Mouse (Mus musculus) liver, postnatal 0 days (tissue): ENCODE results near the gene Brms1l. TPM values are rescaled to one million over a fixed set of nuclear protein-coding genes. Genes with fewer than 3 reads are reported as not detected.
A peak's percentile ranks its signal among the peaks of the same experiment; 100 is the strongest.

ENCODE experiments used
- ATAC-seq: fragments of 200-750 bp; cut with Nextera tagmentation; 2 replicates; pipeline ENCODE4 v1.8.0; 2017; ENCODE audit warnings: mild to moderate bottlenecking, moderate library complexity
- DNase-seq: peaks from one replicate; pipeline ENCODE4 v3.0.0-alpha.2; 2016
- H3K27ac ChIP-seq: fragments of 300-500 bp; sonication (generic); 2 replicates; pipeline ENCODE4 v1.5.1; 2014; ENCODE audit warnings: antibody characterized with exemption, moderate library complexity, mild to moderate bottlenecking, low read depth
- H3K27me3 ChIP-seq: fragments of 300-500 bp; sonication (generic); 2 replicates; pipeline ENCODE4 v1.6.1; 2014; ENCODE audit warnings: low read length, control low read depth, mixed read lengths; ENCODE audit not compliant: insufficient read depth
- H3K36me3 ChIP-seq: fragments of 300-500 bp; sonication (generic); replicated peaks from 2 replicates; pipeline ENCODE4 v1.6.1; 2014; ENCODE audit warnings: mild to moderate bottlenecking, control low read depth, low read length, moderate library complexity, mixed read lengths; ENCODE audit not compliant: insufficient read depth
- H3K4me1 ChIP-seq: fragments of 300-500 bp; sonication (generic); 2 replicates; pipeline ENCODE4 v1.6.1; 2014; ENCODE audit warnings: antibody characterized with exemption, mild to moderate bottlenecking, control low read depth; ENCODE audit not compliant: insufficient read depth
- H3K4me2 ChIP-seq: fragments of 300-500 bp; sonication (generic); 2 replicates; pipeline ENCODE4 v1.6.1; 2014; ENCODE audit warnings: low read depth, mild to moderate bottlenecking, low read length, moderate library complexity, mixed read lengths
- H3K4me3 ChIP-seq: fragments of 300-500 bp; sonication (generic); 2 replicates; pipeline ENCODE4 v1.5.1; 2014; ENCODE audit warnings: low read depth, low read length
- H3K9ac ChIP-seq: fragments of 300-500 bp; sonication (generic); replicated peaks from 2 replicates; pipeline ENCODE4 v1.6.1; 2014; ENCODE audit warnings: mild to moderate bottlenecking, moderate library complexity
- H3K9me3 ChIP-seq: fragments of 300-500 bp; sonication (generic); 2 replicates; pipeline ENCODE4 v1.6.1; 2016; ENCODE audit warnings: mild to moderate bottlenecking, control low read depth, low read length, mixed read lengths
- CTCF ChIP-seq: sonication (generic); IDR thresholded peaks from 2 replicates; pipeline ENCODE4 v1.5.1; 2016; ENCODE audit warnings: antibody characterized with exemption, low read depth
- EP300 ChIP-seq: IDR thresholded peaks from 2 replicates; pipeline ENCODE4 v1.6.1; 2016; ENCODE audit warnings: antibody characterized with exemption, low read depth, mild to moderate bottlenecking
- WGBS: fragments of 180-500 bp; shearing (Covaris S2); extraction: QIAGEN DNeasy Blood & Tissue Kit; methylation state at CpG from one replicate; pipeline ENCODE4 v1.1.7; 2014; ENCODE audit not compliant: insufficient replicate concordance; 5-methylcytosine and 5-hydroxymethylcytosine counted together
- polyA plus RNA-seq: library from polyadenylated mRNA; unstranded; fragments of >200 nt; fragmentation: Nextera tagmentation; extraction: Ambion mirVana; gene quantifications from 2 replicates; pipeline ENCODE4 v1.2.1, GENCODE M21; 2015

The Brms1l gene
- polyA plus RNA-seq, 1 experiment from 2014 or later, result 6.9 TPM

DNA sequence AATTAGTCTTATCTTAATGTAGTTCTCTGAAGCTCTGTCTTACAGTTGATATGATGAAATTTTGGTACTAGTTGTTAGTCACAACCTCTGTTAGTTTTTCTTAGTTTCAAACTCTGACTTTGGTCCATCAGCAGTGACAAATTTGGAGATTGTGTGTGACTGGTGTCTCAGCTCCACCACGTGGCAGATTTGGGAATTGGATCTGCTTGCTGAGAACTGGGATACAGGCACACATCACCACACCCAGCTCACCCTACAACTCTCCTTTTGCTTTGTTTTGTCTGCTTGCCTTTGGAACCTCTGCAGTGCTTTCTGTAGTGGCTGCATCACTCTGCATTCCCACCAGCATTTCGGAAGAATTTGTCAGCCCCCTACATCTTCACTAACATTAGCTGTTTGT, 5.0 kb upstream of the Brms1l start:
- Histone ChIP-seq H3K4me2 (no peak overlapping the region), H3K27me3 (no peaks in the 10 kb centered on the region), H3K36me3 (no peaks in the 10 kb centered on the region), H3K9ac (no peak overlapping the region), H3K27ac (no peak overlapping the region), H3K9me3 (no peaks in the 10 kb centered on the region), H3K4me3 (no peak overlapping the region), H3K4me1 (no peaks in the 10 kb centered on the region)
- 17% methylated on average over 2 of the region's 2 CpGs for WGBS
- DNase-seq (peak; percentile 75), ATAC-seq (no peak)
- TF ChIP-seq EP300 (no peak), CTCF (peak; percentile 85)

DNA sequence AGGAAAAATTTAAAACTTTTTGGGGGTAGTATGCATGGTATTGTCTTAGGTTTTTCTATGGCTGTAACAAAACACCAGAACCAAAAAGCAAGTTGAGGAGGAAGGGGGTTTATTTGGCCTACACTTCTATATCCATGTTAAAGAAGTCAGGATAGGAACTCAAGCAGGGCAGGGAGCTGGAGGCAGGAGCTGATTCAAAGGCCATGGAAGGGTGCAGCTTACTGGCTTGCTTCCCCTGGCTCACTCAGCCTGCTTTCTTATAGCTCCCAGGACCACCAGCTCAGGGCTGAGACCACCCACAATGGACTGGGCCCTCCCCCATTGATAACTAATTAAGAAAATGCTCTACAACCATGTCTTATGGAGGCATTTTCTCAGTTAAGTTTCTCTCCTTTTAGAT, 3.2 kb upstream of the Brms1l start:
- TF ChIP-seq EP300, result no peak
- no peak for TF ChIP-seq CTCF
- Histone ChIP-seq H3K4me3 (no peak overlapping the region), H3K27me3 (no peaks in the 10 kb centered on the region), H3K36me3 (no peaks in the 10 kb centered on the region), H3K4me1 (0 out of 2 replicates have a peak, but pooled peaks cover 2% of the 10 kb centered on the region), H3K4me2 (no peak overlapping the region), H3K27ac (no peak overlapping the region), H3K9ac (no peak overlapping the region), H3K9me3 (no peaks in the 10 kb centered on the region)
- DNase-seq (no peak), ATAC-seq (no peak)

DNA sequence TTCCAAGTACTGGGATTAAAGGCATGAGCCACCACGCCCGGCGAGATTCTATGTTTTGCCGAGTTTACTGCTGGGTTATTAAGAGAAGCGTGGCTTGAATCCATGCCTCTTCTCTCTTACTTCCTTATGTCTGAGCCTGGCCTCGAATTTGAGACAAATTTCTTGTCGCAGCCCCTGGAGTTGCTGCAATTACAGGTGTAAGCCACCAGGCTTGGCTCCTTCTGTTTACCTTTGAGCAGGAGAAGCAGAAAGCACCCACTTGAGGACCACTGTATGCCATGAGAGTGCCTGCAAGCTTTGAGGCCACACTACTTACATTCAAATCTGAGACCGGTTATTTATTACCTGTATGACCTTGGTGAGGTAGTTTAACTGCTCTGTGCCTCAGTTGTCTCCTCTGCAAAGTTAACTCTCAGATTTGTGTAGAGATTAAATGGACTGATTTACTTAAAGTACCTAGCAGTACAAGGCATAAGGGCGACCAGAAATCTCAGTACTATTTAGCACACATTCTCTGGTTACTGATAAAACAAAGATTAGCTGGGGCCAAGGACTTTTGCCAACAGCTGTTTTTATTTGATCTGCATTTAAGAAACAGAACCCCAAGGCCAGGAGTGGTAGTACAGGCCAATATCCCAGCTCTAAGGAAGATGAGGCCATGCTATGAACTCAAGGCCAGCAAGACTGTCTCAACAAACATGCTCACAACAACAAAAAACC, 2.1 kb upstream of the Brms1l start:
- ATAC-seq (no peak), DNase-seq (no peak)
- no peak overlapping the region for H3K4me2 ChIP-seq
- H3K27me3 ChIP-seq, result no peaks in the 10 kb centered on the region
- 62% methylated on average over 9 of the region's 9 CpGs for WGBS
- H3K4me3 ChIP-seq, result no peak overlapping the region
- H3K9ac ChIP-seq, result no peak overlapping the region
- H3K36me3 ChIP-seq, result no peaks in the 10 kb centered on the region
- no peaks in the 10 kb centered on the region for H3K9me3 ChIP-seq
- TF ChIP-seq CTCF, result no peak
- no peak for TF ChIP-seq EP300
- H3K27ac ChIP-seq, result no peak overlapping the region
- 0 out of 2 replicates have a peak, but pooled peaks cover 2% of the 10 kb centered on the region for H3K4me1 ChIP-seq

GRCm38 (mm10) chr12:55834891-55835290, 1.2 kb upstream of the Brms1l start:
- H3K4me1 ChIP-seq, result 0 out of 2 replicates have a peak, but pooled peaks cover 2% of the 10 kb centered on the region
- 84% methylated on average over 8 of the region's 8 CpGs for WGBS
- TF ChIP-seq CTCF, result no peak
- no peak for TF ChIP-seq EP300

GRCm38 (mm10) chr12:55835857-55836198, 296 bp upstream of the Brms1l start:
- H3K4me3 ChIP-seq, result peak overlapping the region; percentile 87
- TF ChIP-seq EP300 (no peak), CTCF (no peak)
- H3K27me3 ChIP-seq, result no peaks in the 10 kb centered on the region
- H3K9me3 ChIP-seq, result no peaks in the 10 kb centered on the region
- H3K27ac ChIP-seq, result peak overlapping the region; percentile 86
- peak overlapping the region; percentile 53 for H3K9ac ChIP-seq
- 0 out of 2 replicates have a peak, but pooled peaks cover 2% of the 10 kb centered on the region for H3K4me1 ChIP-seq
- WGBS, result under 1% methylated on average over 6 of the region's 6 CpGs
- H3K36me3 ChIP-seq, result no peaks in the 10 kb centered on the region
- DNase-seq, result no peak
- ATAC-seq, result no peak
- H3K4me2 ChIP-seq, result peak overlapping the region; percentile 68

More at GRCm38 (mm10) chr12:55834891-55835290, 1.2 kb upstream of the Brms1l start:
- no peak for ATAC-seq
- Histone ChIP-seq H3K4me2 (no peak overlapping the region), H3K27ac (no peak overlapping the region), H3K9me3 (no peaks in the 10 kb centered on the region), H3K9ac (no peak overlapping the region), H3K27me3 (no peaks in the 10 kb centered on the region), H3K36me3 (no peaks in the 10 kb centered on the region), H3K4me3 (no peak overlapping the region)
- no peak for DNase-seq

DNA sequence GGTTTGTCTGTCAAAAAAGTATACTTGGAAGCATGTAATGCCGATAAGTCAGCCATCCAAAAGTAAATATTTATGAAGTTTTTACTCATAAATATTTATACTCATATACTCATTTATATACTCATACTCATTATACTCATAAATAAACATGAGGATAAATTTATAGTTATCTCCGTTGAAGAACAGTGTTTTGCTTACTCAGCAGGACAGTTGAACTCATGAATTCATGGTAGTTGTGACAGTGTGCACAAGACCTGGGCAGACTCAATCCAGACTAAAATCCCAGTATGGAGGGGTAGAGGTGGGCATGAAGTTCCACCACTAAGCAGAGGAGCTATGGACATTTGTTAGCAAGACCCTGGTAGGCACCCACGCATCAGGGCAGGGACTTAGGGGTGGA, 1.4 kb downstream of the Brms1l start:
- Histone ChIP-seq H3K9ac (no peak overlapping the region), H3K9me3 (no peaks in the 10 kb centered on the region), H3K27me3 (no peaks in the 10 kb centered on the region), H3K4me3 (no peak overlapping the region), H3K36me3 (0 out of 2 replicates have a peak, but pooled peaks cover 3% of the 10 kb centered on the region), H3K4me1 (0 out of 2 replicates have a peak, but pooled peaks cover 2% of the 10 kb centered on the region), H3K4me2 (peak overlapping the region; percentile 68; the same call in 1 of the 2 replicates), H3K27ac (no peak overlapping the region)
- TF ChIP-seq EP300 (no peak), CTCF (no peak)
- WGBS, result 75% methylated on average over 3 of the region's 3 CpGs
- no peak for DNase-seq
- no peak for ATAC-seq
